Mouse (Mus musculus) Patski (cell line): ENCODE results near the gene Lrmda. TPM values are rescaled to one million over a fixed set of nuclear protein-coding genes. Genes with fewer than 3 reads are reported as not detected.

Experiments used
- ATAC-seq: fragments of 100-300 bp; one replicate; pipeline ENCODE4 v1.8.0; 2021
- CTCF ChIA-PET: fragments of 350-600 bp; sonication (Branson Sonifier 250); formaldehyde crosslinking; loops from one replicate; lab custom pipeline; 2022; ENCODE audit warnings: inconsistent platforms; lab: Charles Lee
- POLR2A ChIA-PET: fragments of 350-600 bp; sonication (Branson Sonifier 250); formaldehyde crosslinking; loops from one replicate; lab custom pipeline; 2022; ENCODE audit warnings: antibody characterized with exemption, inconsistent platforms; lab: Charles Lee
- DNase-seq: peaks from one replicate; pipeline ENCODE4 v3.0.0-alpha.2; 2011; ENCODE audit warnings: low read depth, low spot score
- H3K27me3 ChIP-seq: fragments of 371-371 bp; one replicate; pipeline ENCODE4 v1.5.1; 2021
- CTCF ChIP-seq: fragments of 100-300 bp; IDR thresholded peaks from one replicate; pipeline ENCODE4 v1.5.1; 2021
- in situ Hi-C: fragments of 300-500 bp; cut with MboI; formaldehyde crosslinking; loops from 3 replicates; pipeline ENCODE4 v1.11.1; 2018; ENCODE audit warnings: low pct_unique_long_range_greater_than_20kb, mixed read lengths
- polyA plus RNA-seq: library from polyadenylated mRNA; unstranded; gene quantifications from one replicate; pipeline ENCODE4 v1.2.3, GENCODE M21; 2021

Gene Lrmda
- polyA plus RNA-seq, 1 experiment from 2014 or later, result 0.26 TPM

GRCm38 (mm10) chr14:22695931-22696365, 676.4 kb downstream of the Lrmda start:
- no peaks in the 10 kb centered on the region for H3K27me3 ChIP-seq
- in situ Hi-C loops, result no loop called here
- ATAC-seq (no peak), DNase-seq (no peak)
- POLR2A ChIA-PET, result no interaction called here
- CTCF ChIA-PET, result no interaction called here
- TF ChIP-seq CTCF, result no peak

- ATAC-seq (no peak), DNase-seq (no peak)
- ChIA-PET CTCF (interaction anchor here (1.0 kb wide), 1 partner anchor 16 kb away, joined by 3 read pairs; no protein-coding TSS in a partner anchor), POLR2A (no interaction called here)
- in situ Hi-C loops, result no loop called here
- no peak for TF ChIP-seq CTCF
- H3K27me3 ChIP-seq, result no peaks in the 10 kb centered on the region
Measured at GRCm38 (mm10) chr14:22700236-22700635, 680.7 kb downstream of the Lrmda start.

GRCm38 (mm10) chr14:22700690-22701089, 681.2 kb downstream of the Lrmda start:
- no peak for ATAC-seq
- no peaks in the 10 kb centered on the region for H3K27me3 ChIP-seq
- TF ChIP-seq CTCF, result no peak
- POLR2A ChIA-PET, result interaction anchor here (0.6 kb wide), 1 partner anchor 40 kb away, joined by 3 read pairs; no protein-coding TSS in a partner anchor
- CTCF ChIA-PET, result interaction anchor here (1.0 kb wide), 1 partner anchor 17 kb away, joined by 3 read pairs; no protein-coding TSS in a partner anchor
- in situ Hi-C loops, result no loop called here
- no peak for DNase-seq

GRCm38 (mm10) chr14:22707958-22708701, 688.6 kb downstream of the Lrmda start:
- no peaks in the 10 kb centered on the region for H3K27me3 ChIP-seq
- in situ Hi-C loops, result no loop called here
- no peak for DNase-seq
- ChIA-PET POLR2A (no interaction called here), CTCF (no interaction called here)
- no peak for ATAC-seq
- no peak for TF ChIP-seq CTCF

- DNase-seq, result no peak
- no peak for ATAC-seq
- no peaks in the 10 kb centered on the region for H3K27me3 ChIP-seq
- ChIA-PET CTCF (no interaction called here), POLR2A (no interaction called here)
- no peak for TF ChIP-seq CTCF
- in situ Hi-C loops, result no loop called here
Measured at GRCm38 (mm10) chr14:22710071-22710661, 690.7 kb downstream of the Lrmda start.

GRCm38 (mm10) chr14:22712388-22712787, 692.9 kb downstream of the Lrmda start:
- in situ Hi-C loops, result no loop called here
- no peaks in the 10 kb centered on the region for H3K27me3 ChIP-seq
- POLR2A ChIA-PET, result no interaction called here
- ATAC-seq (no peak), DNase-seq (no peak)
- CTCF ChIA-PET, result interaction anchor here (1.3 kb wide), 2 partner anchors 13 to 14 kb away, joined by 3 to 4 read pairs; no protein-coding TSS in a partner anchor
- TF ChIP-seq CTCF, result no peak

GRCm38 (mm10) chr14:22715581-22716378, 696.3 kb downstream of the Lrmda start:
- DNase-seq (no peak), ATAC-seq (no peak)
- in situ Hi-C loops, result no loop called here
- H3K27me3 ChIP-seq, result no peaks in the 10 kb centered on the region
- ChIA-PET POLR2A (no interaction called here), CTCF (interaction anchor here (1.1 kb wide), 1 partner anchor 11 kb away, joined by 3 read pairs; no protein-coding TSS in a partner anchor)
- no peak for TF ChIP-seq CTCF

GRCm38 (mm10) chr14:22719968-22720367, 700.5 kb downstream of the Lrmda start:
- DNase-seq, result no peak
- ChIA-PET CTCF (interaction anchor here (0.7 kb wide), 1 partner anchor 11 kb away, joined by 3 read pairs; no protein-coding TSS in a partner anchor), POLR2A (no interaction called here)
- no peaks in the 10 kb centered on the region for H3K27me3 ChIP-seq
- no peak for TF ChIP-seq CTCF
- no peak for ATAC-seq
- in situ Hi-C loops, result loop anchor here (10.0 kb wide), 1 partner anchor 735 kb away; the partner anchor contains the start of gene Zfp503

- no peak for TF ChIP-seq CTCF
- CTCF ChIA-PET, result interaction anchor here (1.0 kb wide), 1 partner anchor 31 kb away, joined by 3 read pairs; no protein-coding TSS in a partner anchor
- no peaks in the 10 kb centered on the region for H3K27me3 ChIP-seq
- in situ Hi-C loops, result loop anchor here (10.0 kb wide), 1 partner anchor 737 kb away; the partner anchor contains the start of gene Zfp503
- no peak for ATAC-seq
- POLR2A ChIA-PET, result no interaction called here
- no peak for DNase-seq
Measured at GRCm38 (mm10) chr14:22721845-22722244, 702.3 kb downstream of the Lrmda start.

- ChIA-PET POLR2A (interaction anchor here (0.6 to 1.1 kb wide), 2 partner anchors 54 to 254 kb away, joined by 4 read pairs; no protein-coding TSS in a partner anchor), CTCF (interaction anchor here (1.2 kb wide), 1 partner anchor 46 kb away, joined by 3 read pairs; no protein-coding TSS in a partner anchor)
- peak; percentile 65 for ATAC-seq
- TF ChIP-seq CTCF, result no peak
- DNase-seq, result peak; percentile 53
- no peaks in the 10 kb centered on the region for H3K27me3 ChIP-seq
- in situ Hi-C loops, result loop anchor here (10.0 kb wide), 1 partner anchor 743 kb away; the partner anchor contains the start of gene Zfp503
Measured at GRCm38 (mm10) chr14:22727548-22727947, 708.0 kb downstream of the Lrmda start.
